Mouse (Mus musculus): Measurements from ENCODE around the gene Tfb1m.

Gene Tfb1m

DNA sequence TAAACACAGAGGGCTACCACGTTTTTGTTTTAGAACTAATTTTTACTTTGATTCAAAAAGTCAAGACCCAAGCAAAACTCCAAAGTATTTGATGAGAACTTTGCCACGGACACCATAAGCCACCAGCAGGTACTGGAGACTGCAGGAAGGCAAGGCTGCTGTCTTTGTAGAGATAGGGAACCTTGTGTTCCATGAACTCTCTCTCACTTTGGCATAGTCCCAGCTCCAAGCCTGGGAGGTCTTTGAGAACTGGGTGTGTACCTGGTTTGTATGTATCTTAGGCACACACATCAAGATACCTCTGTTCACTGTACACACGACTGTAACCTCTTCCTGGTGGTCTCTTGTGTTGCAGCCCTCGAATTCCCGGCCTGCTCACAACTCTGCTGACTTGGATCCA, 43.3 kb downstream of the Tfb1m start:
- DNase-seq (ENCODE audit: low spot score in 2 of 2) = no peak

DNA sequence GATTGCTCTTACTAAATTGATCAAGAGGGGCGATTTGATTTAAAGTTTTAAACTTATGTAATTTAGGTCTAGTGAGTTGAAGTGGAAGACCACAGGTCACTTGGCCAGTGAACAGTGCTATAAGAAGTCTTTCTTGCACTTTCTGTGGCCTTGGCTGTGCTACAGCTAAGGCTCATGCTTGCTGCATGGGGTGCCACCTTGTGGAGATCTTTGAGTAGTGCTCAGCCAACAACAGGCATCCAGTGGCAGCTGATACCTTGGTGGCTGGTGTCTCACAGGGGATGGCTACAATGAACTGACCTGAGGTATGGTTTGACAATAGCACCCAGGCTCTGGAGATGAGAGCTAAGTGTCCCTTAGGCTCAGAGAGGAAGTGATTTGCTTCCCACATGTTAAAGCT, 47.7 kb downstream of the Tfb1m start:
- DNase-seq (ENCODE audit: low spot score in 2 of 2) = peak in 1 of 2 experiments; percentile 24

DNA sequence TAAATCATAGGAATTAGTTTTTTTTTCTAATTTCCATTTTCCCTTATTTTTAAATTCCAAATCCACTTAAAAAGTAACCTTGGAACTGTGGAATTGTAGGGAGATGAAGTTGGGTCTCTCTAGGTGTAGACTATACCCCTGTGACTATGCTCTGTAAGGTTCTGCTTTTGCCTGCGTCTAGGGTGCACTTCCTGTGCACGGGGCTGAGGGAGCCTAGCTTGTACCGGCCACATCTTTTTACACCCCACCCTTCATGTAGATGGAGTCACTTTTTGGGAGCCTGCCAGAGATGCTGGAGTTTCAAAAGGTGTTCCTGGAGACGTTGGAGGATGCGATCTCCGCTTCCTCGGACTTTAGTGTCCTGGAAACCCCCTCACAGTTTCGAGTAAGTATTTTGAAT, 51.1 kb downstream of the Tfb1m start:
- no peak for DNase-seq (ENCODE audit: low spot score in 2 of 2)

DNA sequence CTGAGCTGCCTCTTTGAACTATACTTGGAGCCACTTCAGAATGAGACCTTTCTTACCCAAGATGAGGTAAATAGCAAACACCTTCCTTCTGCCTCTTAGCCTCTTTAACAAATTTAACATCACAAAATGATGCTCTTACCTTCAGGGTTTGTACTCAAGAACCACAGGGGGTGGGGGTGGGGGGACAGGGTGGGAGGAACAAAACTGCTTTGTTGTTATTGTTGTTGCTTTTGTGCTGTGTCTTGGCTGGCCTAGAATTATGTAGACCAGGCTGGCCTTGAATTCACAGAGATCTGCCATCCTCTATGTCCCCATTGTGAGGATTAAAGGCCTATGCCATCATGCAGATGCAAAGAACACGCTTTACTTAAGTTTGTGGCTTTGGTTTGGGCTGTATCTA, 51.9 kb downstream of the Tfb1m start:
- DNase-seq (ENCODE audit: low spot score in 2 of 2) = no peak

DNA sequence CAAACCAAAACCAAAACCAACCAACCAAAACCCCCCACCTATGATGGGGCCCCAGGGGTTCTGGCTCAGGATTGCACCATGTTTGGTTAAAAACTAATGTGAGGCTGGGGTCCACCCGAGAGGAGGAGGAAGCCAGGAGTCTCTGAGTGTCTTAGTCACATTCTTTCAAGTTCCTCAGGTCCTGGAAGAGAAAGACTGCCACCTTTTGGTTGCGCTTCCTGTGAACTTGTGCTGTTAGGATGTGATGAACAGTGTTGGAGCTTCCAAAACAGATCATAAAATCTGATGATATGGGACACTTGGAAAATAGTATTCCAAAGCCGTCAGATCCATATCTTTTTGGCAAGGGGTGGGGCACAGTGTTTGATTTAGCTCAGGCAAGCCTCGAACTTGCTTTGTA, 56.6 kb downstream of the Tfb1m start:
- DNase-seq (ENCODE audit: low spot score in 2 of 2) = no peak

DNA sequence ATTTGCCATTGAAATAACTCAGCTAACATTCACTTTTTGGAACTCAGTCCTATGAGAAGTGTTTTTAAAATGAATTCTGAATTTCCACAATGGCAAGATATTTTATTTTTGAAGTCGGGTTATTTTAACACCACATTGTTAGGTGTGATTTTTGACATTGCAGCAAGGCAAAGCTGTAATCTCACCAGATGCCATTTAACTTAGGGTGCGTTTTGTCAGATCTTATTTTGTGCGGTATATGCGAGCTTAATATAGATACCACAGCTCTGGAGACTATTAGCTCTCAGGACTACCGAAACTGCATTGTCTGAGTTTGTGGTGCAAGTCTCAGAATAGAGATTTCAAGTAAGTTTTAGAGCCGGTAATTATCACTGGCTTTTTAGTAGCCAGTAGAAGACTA, 57.5 kb downstream of the Tfb1m start:
- DNase-seq (ENCODE audit: low spot score in 2 of 2) = no peak

DNA sequence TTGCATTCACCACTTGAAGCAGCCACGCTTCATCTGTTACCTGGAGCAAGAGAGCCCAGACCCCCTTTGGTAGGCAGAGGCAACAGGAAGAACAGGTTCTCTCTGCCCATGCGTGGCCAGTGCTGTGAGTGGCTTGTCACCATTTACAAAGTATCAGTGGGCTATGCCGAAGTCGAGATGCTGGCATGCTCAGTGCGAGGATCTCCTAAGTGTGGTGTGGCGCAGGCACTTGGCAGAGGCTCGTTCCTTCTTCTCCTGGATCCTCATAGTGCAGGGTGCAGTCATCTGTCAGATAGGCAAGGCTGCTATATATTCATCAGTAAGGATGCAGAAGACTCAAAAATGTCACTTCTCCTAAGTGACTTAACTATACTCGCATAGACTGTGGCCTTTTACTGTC, 58.1 kb downstream of the Tfb1m start:
- DNase-seq (ENCODE audit: low spot score in 2 of 2) = no peak

DNA sequence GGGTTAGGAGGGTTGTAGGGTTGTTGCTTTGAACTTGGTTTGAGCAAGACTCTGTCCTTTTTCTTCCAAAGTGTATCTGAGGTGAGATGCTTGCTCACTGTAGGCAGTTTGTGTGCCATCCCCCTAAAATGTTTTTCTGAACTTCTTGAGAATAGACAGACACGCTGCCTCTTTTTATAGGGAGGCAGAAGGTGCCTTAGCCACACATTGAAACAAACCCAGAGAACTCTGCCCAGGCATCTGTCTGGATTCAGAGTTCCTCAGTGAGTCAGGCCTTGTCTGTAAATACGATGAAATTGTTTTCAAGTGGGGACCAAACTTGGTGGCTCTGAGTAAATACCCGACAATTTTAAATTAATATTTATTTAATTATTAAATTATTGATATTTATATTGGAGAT, 59.0 kb downstream of the Tfb1m start:
- DNase-seq (ENCODE audit: low spot score in 2 of 2) = no peak

DNA sequence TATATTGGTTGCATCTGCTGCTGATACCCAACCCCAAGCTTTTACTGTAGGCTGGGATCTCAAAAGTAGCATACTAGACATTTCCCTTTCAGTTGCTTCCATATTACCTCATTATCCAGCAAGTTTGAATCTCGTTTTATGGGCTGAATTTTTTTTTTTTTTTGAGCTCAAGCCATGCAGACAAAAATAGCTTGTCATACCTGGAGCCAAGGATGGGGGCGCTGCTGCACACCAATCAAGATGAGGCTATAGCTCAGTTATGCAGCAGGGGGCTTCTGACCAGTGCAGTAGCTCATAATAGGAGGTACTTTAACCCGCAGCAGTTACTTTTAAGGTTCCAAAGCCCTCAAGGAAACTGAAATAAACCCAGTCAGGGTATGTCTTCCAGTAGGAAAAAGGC, 59.5 kb downstream of the Tfb1m start:
- DNase-seq (ENCODE audit: low spot score in 2 of 2) = no peak

DNA sequence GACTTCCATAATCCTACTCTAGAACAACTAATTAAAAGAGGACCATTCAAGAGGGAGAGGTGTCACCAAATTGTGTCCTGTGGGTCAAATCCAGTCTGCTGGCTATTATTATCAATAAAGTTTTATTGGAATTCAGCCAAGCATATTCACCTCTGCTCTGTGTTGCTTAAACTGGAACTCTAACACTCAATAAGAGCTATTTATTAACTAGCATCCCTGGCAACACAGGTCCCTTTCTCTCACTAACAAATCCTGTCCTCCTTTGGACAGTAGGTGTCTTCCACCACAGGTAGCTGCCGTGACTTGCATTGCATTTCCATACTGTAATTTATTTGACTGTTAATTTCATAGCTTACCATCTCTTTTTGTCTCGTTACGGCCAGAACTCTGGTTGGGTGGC, 61.5 kb downstream of the Tfb1m start:
- DNase-seq (ENCODE audit: low spot score in 2 of 2) = no peak

DNA sequence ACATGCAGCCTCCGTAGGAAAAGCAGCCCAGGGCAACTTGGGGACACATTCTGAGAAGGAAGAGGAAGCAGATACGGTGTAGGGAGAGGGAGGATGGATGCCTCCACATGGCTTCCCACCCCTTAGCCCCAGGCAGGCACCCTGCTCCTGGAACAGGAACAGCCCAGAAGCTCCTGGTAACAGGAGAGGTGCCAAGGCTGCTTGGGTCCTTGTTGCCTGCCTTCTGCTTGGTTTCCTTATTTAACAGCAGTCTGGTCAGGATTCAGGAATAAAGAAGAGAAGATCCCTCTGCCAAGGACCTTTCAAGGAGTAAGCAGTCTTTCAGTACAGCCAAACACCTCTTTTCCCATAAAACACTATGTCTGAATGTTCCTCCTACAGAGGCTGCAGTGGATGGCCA, 62.0 kb downstream of the Tfb1m start:
- no peak for DNase-seq (ENCODE audit: low spot score in 2 of 2)

DNA sequence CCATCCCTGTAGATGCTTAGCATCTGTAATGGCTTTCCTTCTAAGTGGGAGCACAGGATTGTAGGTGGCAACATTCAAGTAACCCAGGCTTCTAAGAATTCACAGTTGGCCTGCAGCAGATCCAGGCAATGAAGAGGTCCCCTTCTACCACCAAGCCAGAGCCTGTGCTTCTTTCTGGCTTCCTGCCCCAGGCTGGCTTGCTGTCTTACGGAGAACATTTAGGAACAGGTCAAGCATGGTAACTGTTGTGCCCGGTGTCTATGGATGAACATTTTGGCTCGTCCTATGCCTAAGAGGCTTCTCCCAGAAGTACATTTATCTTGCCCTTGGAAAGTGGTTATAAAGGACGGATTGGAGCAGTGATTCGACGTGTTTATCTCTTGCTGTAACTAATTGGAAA, 65.9 kb downstream of the Tfb1m start:
- no peak for DNase-seq (ENCODE audit: low spot score in 2 of 2)

DNA sequence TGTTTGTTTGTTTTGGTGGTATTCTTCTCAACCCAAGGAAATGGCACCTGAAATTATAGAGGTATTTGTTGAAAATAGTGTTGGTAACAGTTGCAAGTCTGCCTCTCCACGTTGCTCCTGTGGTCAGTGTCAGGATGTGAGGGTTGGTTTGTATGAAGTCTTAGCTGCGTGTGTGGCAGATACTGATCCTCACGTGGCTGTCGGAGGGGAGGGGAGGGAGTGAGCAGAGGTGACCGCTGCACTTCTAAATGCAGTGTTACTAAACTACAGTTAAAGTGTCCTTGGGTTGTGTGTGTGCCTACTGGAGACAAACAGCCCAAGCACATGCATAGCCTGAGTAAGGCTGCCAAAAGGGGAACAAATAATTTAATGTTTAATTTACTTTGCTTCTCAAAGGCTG, 66.5 kb downstream of the Tfb1m start:
- no peak for DNase-seq (ENCODE audit: low spot score in 2 of 2)

DNA sequence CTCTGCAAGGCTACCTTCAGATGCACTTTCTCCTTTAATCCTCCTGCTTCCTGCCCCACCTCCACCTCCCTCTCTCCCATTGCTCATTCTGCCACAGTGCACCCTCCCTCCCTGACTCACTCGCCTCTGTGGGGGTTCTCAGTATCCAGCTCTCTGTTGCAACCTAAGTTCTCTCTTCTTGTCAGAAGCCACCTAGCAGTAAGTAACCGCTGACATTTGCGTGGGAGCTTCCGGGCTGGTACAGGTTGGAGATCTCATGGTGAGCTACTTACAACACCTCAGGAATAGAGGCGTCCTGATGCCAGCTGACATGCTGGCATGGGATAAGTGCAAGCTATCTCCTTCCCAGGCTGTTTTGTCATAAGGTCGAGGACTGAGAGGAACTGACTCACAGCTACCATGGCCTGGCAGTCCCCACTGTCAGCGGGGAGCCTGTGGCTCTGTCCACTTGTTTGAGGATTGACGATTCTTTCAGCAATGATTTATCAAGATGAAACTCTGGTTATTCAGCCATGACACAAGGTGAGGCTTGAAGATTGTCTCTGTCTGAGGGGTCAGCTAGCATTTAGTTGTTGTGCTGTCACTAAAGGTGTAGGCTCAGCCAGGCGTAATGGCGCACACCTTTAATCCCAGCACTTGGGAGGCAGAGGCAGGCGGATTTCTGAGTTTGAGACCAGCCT, 67.2 kb downstream of the Tfb1m start:
- DNase-seq (ENCODE audit: low spot score in 2 of 2) = no peak

DNA sequence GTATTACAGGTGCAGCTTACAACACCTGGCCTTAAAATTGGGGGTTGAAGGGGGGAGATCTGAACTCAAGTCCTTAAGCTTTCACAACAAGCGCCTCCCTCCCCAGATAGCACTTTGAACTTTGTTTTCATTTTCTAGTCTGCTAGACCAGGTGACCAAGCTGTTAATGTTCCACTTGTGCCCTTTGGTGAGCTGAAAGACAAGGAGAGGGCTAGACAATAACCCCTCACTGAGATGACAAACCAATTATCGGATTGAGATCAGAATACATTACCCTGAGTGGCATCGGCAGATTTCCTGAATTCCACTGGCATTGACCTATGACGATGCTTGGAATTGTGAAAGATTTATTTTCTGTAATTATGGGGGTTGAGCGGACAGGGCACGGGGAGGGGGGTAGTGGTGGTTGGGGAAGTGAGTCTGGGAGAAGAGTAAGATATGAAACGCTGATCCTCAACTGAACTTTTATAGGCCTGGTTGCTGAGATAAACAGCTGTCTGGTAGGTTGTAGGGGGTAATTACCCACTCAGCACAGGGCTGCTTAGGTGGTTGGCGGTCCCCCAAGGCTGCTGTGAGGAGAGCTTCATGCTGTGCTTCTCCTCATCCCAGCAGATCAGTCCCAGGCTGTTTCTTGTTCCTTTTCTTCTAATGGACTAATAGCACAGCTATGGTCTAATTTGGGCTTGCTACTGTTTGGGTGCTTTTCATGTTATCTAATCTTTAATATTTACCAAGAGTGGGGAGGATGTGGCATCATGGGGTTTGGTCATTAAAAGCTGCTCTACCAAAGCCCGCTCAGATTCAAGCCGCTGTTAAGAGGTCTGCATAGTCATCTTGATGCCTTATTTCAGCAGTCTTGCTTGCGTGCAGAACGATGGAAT, 69.6 kb downstream of the Tfb1m start:
- DNase-seq (ENCODE audit: low spot score in 2 of 2) = no peak

DNA sequence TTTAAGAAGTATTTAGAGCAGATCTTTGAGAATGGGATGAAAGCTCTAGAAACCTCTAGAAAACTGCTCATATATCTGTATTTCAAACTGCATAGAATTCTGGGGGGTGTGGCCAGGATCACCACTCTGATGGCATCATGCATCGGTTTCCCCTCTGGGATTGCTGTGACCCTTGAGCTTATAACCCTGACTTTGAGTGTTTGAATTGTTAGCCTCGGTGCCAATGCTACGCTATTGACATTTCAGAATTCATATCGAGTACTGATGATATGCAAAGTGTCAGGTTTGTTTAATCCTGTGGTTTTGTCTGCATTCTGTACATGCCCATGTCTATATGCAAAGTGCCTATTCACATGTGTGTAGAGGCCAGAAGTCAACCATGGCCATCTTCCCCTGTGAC, 70.4 kb downstream of the Tfb1m start:
- DNase-seq (ENCODE audit: low spot score in 2 of 2) = no peak

DNA sequence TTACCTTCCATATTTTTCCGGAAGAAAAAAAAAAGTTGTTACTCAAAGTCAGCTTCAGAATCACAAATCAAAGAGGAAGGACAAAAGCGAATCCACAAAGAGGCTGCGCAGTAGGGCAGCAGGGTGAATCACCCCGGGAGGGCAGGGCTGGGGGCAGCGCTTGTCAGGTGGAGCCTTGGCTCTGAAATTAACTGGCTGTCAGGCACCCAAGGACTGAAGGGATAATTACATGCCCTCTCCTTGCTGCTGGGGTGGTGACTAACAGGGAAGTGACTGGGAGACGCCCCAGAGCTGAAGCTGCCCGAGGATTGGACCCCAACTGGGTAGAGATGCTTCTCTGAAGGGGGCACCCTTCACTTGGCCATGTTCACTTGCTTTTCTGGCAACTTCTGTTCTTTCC, 71.7 kb downstream of the Tfb1m start:
- DNase-seq (ENCODE audit: low spot score in 2 of 2) = no peak

DNA sequence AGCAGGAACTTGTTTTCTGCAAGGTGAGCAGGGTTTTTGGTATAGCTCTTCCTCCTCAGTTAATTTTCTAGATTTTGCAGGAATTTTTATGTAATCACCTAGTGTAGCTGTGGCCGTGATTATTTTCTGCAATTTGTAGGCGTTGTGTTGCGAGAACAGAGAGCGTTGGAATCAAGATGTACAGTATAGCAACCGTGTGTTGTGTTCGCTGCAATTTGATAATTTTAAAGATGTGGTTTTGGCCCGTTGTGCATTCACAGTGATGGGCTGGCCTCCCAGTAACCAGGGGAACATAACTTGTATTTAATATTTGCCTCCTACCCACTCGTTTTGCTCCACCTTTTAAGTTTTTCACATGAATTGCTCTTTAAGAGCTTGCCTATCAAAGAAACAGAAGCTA, 74.5 kb downstream of the Tfb1m start:
- DNase-seq (ENCODE audit: low spot score in 2 of 2) = no peak

DNA sequence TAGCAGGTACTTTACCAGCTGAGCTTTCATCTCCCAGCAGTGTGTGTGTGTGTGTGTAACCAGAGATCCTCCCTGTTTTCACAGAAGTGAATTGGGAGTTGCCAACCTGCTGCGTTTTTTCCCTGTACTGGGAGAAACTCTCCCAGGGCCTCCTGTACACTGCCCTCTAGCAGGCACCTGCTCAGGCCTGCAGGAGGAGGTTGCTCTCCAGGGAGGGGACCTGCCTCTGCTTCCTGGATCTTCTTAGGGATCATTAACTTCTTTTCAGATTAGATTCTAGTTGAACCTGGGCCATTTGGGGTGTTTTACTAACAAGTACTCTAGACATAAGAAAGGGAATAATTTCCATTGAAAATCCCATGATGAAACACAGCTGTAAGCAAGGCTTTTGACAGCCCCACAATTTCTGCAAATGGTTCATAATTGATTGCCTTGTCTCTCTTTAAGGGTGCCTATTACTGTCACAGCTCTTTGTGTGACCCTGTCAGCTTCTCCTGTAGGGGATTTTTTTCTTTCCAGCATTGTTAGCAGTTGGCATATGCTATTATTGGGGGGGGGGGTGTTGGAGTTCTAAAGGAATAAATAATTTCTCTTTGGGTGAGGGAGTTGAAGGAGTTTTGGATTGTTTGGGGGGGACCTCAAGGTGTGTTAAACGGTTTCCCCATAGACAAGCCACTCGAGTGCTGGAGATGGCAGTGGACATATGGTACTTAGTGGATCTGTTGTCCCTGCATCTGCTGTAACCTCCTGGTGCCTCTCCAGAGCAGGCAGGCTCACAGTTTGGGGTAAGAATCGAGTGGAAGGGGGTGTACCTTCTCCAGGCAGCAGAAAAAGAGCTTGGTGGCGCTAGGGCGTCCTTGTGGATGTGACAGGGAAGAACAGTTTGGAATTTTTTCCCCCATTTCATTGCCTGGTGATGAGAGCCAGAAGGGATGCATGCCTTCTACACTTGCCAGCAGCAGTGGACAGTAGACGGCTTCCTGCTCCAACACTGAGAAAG, 75.7 kb downstream of the Tfb1m start:
- DNase-seq (ENCODE audit: low spot score in 2 of 2) = no peak

DNA sequence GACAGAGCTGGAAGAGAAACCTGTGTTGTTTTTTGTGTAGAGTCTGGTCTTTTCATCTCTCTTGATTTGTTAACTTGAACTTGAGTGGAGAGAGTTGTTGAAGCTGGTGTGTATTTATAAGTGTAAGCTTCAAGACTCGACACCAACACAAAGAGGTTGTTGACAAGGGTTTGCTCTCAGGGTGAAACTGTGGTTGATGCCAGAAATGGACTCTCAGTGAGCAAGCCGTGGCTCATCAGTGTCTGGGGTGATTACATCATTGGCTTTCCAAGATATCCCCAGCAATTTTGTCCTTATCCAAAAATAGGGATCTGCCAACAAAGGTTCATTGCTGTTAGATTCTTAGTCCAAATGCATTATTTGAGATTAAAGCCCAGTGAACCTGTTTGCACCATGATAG, 81.0 kb downstream of the Tfb1m start:
- no peak for DNase-seq (ENCODE audit: low spot score in 2 of 2)

DNA sequence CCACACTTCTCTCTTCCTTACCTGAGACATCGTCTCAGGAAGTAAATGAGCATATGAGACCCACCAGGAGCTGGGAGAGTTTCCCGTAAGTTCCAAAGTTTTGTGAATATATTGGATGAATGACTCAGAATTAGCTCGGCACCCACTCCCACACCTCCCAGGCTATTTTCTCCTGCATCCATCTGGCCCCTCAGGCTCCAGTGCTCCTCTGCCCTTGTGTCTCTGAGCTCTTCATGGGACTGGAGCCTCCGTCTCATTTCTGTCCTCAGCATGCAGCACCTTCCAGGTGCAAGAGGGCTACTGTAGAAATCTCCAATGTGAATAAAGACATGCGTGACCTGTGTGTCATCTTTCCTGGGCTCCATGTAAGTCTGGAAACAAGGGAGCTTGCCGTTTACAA, 85.6 kb downstream of the Tfb1m start:
- no peak for DNase-seq (ENCODE audit: low spot score in 2 of 2)
